Mouse (Mus musculus) thymus, postnatal 36 days (tissue): ENCODE data around the gene Med21.

Experiments used
- DNase-seq, 2 experiments: peaks; one replicate each; pipeline ENCODE4 v3.0.0; 2022; ENCODE audit warnings: mixed read lengths in 2 of 2

Med21 gene

GRCm38 (mm10) chr6:146686463-146687196 lies 44.3 kb downstream of the Med21 start:
- no peak for DNase-seq

- DNase-seq = no peak
Measured at GRCm38 (mm10) chr6:146688010-146688409, 45.7 kb downstream of the Med21 start.

- no peak for DNase-seq
Measured at GRCm38 (mm10) chr6:146688861-146689260, 46.5 kb downstream of the Med21 start.

DNA sequence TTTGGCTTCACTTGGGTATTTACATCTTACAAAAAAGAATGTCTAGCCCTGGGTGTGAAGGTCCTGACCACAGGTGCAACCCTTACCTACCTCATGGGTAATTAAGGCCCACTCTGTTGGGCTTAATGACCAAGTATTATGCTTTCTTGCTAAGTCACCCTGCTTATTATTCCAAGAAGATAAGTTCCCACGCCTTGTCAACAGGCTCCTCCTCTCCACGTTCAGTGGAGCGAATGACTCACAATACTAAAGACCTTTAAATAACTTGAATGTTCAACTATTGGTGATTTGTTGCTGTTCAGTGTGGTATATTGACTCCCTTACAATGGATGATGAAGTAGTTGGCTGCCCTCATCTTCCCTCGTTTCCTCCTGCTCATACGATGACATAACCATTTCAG lies 55.4 kb downstream of the Med21 start:
- no peak for DNase-seq

DNA sequence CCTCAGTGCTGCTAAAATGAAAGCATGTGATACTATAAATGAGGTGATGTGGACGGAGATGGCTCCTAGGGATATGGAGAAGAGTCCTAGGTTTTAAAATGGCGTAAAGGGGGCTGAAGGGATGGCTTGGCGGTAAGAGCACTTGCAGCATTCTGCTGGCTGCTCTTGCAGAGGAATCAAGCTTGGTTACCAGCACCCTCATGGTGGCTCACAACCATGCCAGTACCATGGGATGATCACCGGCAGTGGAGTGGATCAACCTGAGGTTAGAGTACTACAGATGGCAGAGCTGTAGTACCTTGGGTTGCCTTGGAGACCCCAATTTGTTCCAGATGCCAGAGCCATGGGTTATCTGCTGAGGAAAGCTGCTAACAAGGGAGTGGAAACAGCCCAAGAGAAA lies 56.0 kb downstream of the Med21 start:
- DNase-seq = no peak
